Mouse (Mus musculus) layer of hippocampus, adult 9-11 months (tissue): Measurements from ENCODE around the gene BC100530.
"Not testable (repeated sequence)": the region's sequence is repeated elsewhere in the genome, so short reads cannot be mapped to it uniquely, and the experiment has no call there.

ENCODE experiments used
- DNase-seq: peaks from one replicate; pipeline ENCODE4 v3.0.0; 2022

The BC100530 gene

GRCm38 (mm10) chr16:36367648-36368047 is at the start of gene BC100530:
TSS of gene BC100530 (minus strand) at chr16:36367748.
- not testable (repeated sequence) for DNase-seq

GRCm38 (mm10) chr16:36408357-36408756 is 40.8 kb upstream of the BC100530 start, which contains the start of gene Stfa2:
TSS of gene Stfa2 (minus strand) at chr16:36408457.
- DNase-seq: no peak

DNA sequence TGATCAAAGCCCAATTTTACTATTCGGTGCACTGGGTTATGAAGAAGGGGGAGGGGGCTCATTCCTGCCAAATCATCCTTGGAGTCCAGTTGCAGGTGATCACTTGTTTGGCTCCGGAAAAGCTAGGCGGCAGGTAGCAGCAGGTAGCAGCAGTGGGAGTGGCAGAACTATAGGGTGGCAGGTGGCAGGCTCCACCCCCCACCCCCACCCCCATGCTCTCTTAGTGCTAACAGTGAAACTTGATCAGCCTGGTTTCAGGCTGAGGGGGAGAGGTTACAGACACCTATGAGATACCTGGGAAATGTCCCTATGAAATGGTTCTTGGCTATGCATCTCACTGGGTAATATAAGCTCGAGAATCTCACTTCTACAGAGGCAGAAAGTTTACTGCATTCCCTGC is 21.5 kb upstream of the BC100530 start:
- no peak for DNase-seq

DNA sequence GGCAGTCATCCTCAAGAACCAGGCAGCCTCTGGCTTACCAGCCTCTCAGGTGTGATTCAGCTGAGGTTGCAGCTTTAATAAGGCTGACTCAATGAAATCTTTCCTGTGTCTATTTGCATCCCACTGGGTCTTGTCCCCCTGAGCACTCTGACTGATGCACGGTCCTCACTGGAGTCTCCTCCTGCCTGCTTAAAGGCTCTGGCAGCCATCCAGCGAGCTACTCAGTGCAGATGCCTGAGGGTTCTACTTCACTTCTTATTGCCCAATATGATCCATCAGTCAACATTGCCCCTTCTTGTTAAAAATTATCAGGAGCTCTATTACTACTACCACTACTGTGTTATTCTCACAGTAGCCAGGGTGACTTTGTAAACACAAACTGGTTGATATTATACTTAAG is 30.4 kb downstream of the BC100530 start:
- no peak for DNase-seq

GRCm38 (mm10) chr16:36334232-36334631 is 33.3 kb downstream of the BC100530 start, which contains the start of gene BC117090:
TSS of gene BC117090 (minus strand) at chr16:36334332.
- no peak for DNase-seq

- no peak for DNase-seq
Measured at GRCm38 (mm10) chr16:36319286-36319685, 48.3 kb downstream of the BC100530 start.

DNA sequence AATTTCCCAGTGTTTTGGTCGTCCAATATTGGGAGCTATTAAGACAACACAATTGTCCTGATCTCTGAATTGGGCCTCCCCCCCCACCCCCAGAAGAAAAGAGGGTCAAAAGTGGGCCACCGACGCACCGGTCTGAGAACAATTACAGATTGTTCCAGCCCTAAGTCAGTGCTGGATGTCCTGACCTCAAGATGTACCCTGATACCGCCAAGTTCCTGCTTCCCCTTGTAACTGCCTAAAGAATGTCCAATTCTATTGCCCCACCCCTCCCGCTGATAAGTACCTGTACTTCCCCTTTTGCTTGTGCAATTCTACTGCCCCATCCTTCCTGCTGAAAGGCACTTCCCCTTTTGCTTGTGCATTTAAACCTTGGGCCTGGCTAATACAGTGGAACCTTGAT is 51.4 kb downstream of the BC100530 start:
- DNase-seq: not testable (repeated sequence)
